8 mouse cellular contexts compared by ENCODE assay signal in the genomic region with DNA sequence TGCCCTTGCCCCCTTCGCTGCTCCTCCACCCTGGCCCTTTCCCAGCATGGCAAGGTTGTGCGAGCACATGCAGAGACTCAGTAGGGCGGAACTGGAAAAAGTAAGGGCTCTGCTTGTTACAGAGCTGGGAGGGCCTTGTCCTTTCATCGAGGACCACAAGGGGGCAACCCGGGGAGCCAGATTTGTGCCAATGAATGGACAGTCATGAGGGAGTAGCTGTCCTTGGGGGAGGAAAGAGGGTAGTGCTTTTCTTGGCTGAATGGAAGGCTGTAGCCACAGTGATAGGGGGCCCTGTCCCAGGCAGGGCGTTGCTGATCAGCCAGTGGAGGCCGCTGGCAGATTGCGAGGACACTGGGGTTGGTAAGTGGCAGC. TPM values are rescaled to one million over a fixed set of nuclear protein-coding genes. Genes with fewer than 3 reads are reported as not detected.
DNase-seq lines count a peak whose midpoint lies in the region; ATAC-seq and TF ChIP-seq lines count a peak whose summit lies in the region.
"Had no signal": no experiment of that assay in that cellular context is flagged by ENCODE, and none has a peak within 500 bp of the region (broad histone marks: within the 10 kb centered on the region; RNA-seq: fewer than 3 reads in every experiment).

No protein-coding gene starts in this region.

- in situ Hi-C loops in Patski (cut with MboI; ENCODE audit: low pct_unique_long_range_greater_than_20kb) = loop anchor here (25.0 kb wide), 1 partner anchor 1560 kb away; a partner anchor contains a TSS

- peak; percentile 52 for DNase-seq in CD4-positive, CD25-positive, alpha-beta regulatory T cell, adult 2 months (ENCODE audit: low read depth, low spot score)
- no peak for DNase-seq in Patski (ENCODE audit: low read depth, low spot score)
- peak; percentile 70 for DNase-seq in kidney, adult 18-20 months
- peak; percentile 54 to 58 for DNase-seq in lung, adult 18-20 months

- CTCF ChIA-PET in Patski (lab: Charles Lee) = interaction anchor here (0.7 kb wide), 1 partner anchor 12 kb away, joined by 3 read pairs; no protein-coding TSS in a partner anchor

- peak; percentile 85 for ATAC-seq in Patski
- ATAC-seq in common myeloid progenitor, adult 5-6 weeks (replicated peaks; ENCODE audit: low read depth, poor library complexity, severe bottlenecking) = peak; percentile 85
- ATAC-seq in granulocyte monocyte progenitor cell, adult 5-6 weeks (replicated peaks; ENCODE audit: poor library complexity, severe bottlenecking) = peak; percentile 87

- POLR2A ChIA-PET in Patski (lab: Charles Lee) = no interaction called here

- TF ChIP-seq CTCF in Patski (IDR thresholded peaks at IDR 0.05) = no peak
- TF ChIP-seq CTCF in olfactory bulb, adult 2 months (IDR thresholded peaks at IDR 0.05; ENCODE audit: insufficient read depth, low read depth, low read length) = peak; percentile 33; the same call in 1 of the 2 replicates

- WGBS in olfactory bulb, adult 2 months = 16% methylated on average over 8 of the region's 8 CpGs

- no peak overlapping the region for H3K27ac ChIP-seq in olfactory bulb, adult 2 months (ENCODE audit: insufficient read depth, low read depth, low read length)
- H3K27ac ChIP-seq: macrophage had no signal

- TF ChIP-seq POLR2A in olfactory bulb, adult 2 months (IDR thresholded peaks at IDR 0.05; ENCODE audit: insufficient read depth, low read depth, low read length) = no peak

- no peaks in the 10 kb centered on the region for H3K27me3 ChIP-seq in Patski

- no peak overlapping the region for H3K4me3 ChIP-seq in olfactory bulb, adult 2 months (ENCODE audit: insufficient read depth, low read depth, low read length)

- H3K4me1 ChIP-seq in olfactory bulb, adult 2 months (ENCODE audit: control insufficient read depth, insufficient read depth, low read length) = peaks cover 33% of the 10 kb centered on the region

RNA-seq across cellular contexts. Expression of a gene that starts 9.5 kb away (rescaled TPM):
- polyA plus RNA-seq in Patski (2021) = 0.69 TPM
- total RNA-seq in common myeloid progenitor, adult 5-6 weeks (2017) = not detected in 2 replicates
- total RNA-seq in granulocyte monocyte progenitor cell, adult 5-6 weeks (2014; fragmentation: Nextera tagmentation) = 1.6 TPM in 1 of 2 replicates, not detected in the other
- total RNA-seq in granulocyte monocyte progenitor cell, adult 5-6 weeks (2017) = 0.43 TPM in 1 of 2 replicates, not detected in the other
- polyA plus RNA-seq in olfactory bulb, adult 2 months (2012; ENCODE audit: insufficient read depth, insufficient read length, low replicate concordance, missing spikeins) = not detected in 2 replicates

RNA-seq across cellular contexts. Expression of a gene that starts 15.0 kb away (rescaled TPM):
- 38.4 TPM for polyA plus RNA-seq in Patski (2021)
- 78.5 and 115 TPM in 2 replicates for total RNA-seq in common myeloid progenitor, adult 5-6 weeks (2017)
- 62.4 and 81.5 TPM in 2 replicates for total RNA-seq in granulocyte monocyte progenitor cell, adult 5-6 weeks (2014; fragmentation: Nextera tagmentation)
- 61.8 and 91.6 TPM in 2 replicates for total RNA-seq in granulocyte monocyte progenitor cell, adult 5-6 weeks (2017)
- not detected in 2 replicates for polyA plus RNA-seq in olfactory bulb, adult 2 months (2012; ENCODE audit: insufficient read depth, insufficient read length, low replicate concordance, missing spikeins)

RNA-seq across cellular contexts. Expression of a gene that starts 15.0 kb away (rescaled TPM):
- 14.3 TPM for polyA plus RNA-seq in Patski (2021)
- total RNA-seq in common myeloid progenitor, adult 5-6 weeks (2017) = 1.9 and 7.3 TPM in 2 replicates
- total RNA-seq in granulocyte monocyte progenitor cell, adult 5-6 weeks (2014; fragmentation: Nextera tagmentation) = 2.6 and 6.0 TPM in 2 replicates
- total RNA-seq in granulocyte monocyte progenitor cell, adult 5-6 weeks (2017) = 1.9 and 3.8 TPM in 2 replicates
- polyA plus RNA-seq in olfactory bulb, adult 2 months (2012; ENCODE audit: insufficient read depth, insufficient read length, low replicate concordance, missing spikeins) = not detected in 2 replicates

RNA-seq across cellular contexts. Expression of a gene that starts 30.4 kb away (rescaled TPM):
- 1.8 TPM for polyA plus RNA-seq in Patski (2021)
- total RNA-seq in common myeloid progenitor, adult 5-6 weeks (2017) = not detected in 2 replicates
- not detected in 2 replicates for total RNA-seq in granulocyte monocyte progenitor cell, adult 5-6 weeks (2014; fragmentation: Nextera tagmentation)
- total RNA-seq in granulocyte monocyte progenitor cell, adult 5-6 weeks (2017) = not detected in 2 replicates
- polyA plus RNA-seq in olfactory bulb, adult 2 months (2012; ENCODE audit: insufficient read depth, insufficient read length, low replicate concordance, missing spikeins) = not detected in 2 replicates
- polyA plus RNA-seq: macrophage had no signal

RNA-seq across cellular contexts. Expression of a gene that starts 31.8 kb away (rescaled TPM):
- 0.18 TPM for polyA plus RNA-seq in Patski (2021)
- not detected in 2 replicates for total RNA-seq in common myeloid progenitor, adult 5-6 weeks (2017)
- not detected in 2 replicates for total RNA-seq in granulocyte monocyte progenitor cell, adult 5-6 weeks (2014; fragmentation: Nextera tagmentation)
- not detected in 2 replicates for total RNA-seq in granulocyte monocyte progenitor cell, adult 5-6 weeks (2017)
- not detected in 2 replicates for polyA plus RNA-seq in olfactory bulb, adult 2 months (2012; ENCODE audit: insufficient read depth, insufficient read length, low replicate concordance, missing spikeins)
- polyA plus RNA-seq: macrophage had no signal
